Mouse (Mus musculus) forebrain, embryonic 15.5 days (tissue): ENCODE data around the gene Olfr263. TPM values are rescaled to one million over a fixed set of nuclear protein-coding genes. Genes with fewer than 3 reads are reported as not detected.

Experiments
- ATAC-seq: fragments of 200-750 bp; cut with Nextera tagmentation; replicated peaks from 2 replicates; pipeline ENCODE4 v1.8.0; 2017; ENCODE audit warnings: mild to moderate bottlenecking, moderate TSS enrichment, moderate library complexity
- H3K27ac ChIP-seq: fragments of 300-500 bp; sonication (generic); replicated peaks from 2 replicates; pipeline ENCODE4 v1.5.1; 2015; ENCODE audit warnings: mild to moderate bottlenecking, inconsistent platforms
- H3K27me3 ChIP-seq: fragments of 300-500 bp; sonication (generic); 2 replicates; pipeline ENCODE4 v1.6.1; 2015; ENCODE audit warnings: inconsistent platforms
- H3K36me3 ChIP-seq: fragments of 300-500 bp; sonication (generic); 2 replicates; pipeline ENCODE4 v1.6.1; 2015; ENCODE audit warnings: mild to moderate bottlenecking, inconsistent platforms
- H3K4me1 ChIP-seq: fragments of 300-500 bp; sonication (generic); 2 replicates; pipeline ENCODE4 v1.6.1; 2015; ENCODE audit warnings: inconsistent platforms
- H3K4me2 ChIP-seq: fragments of 300-500 bp; sonication (generic); replicated peaks from 2 replicates; pipeline ENCODE4 v1.6.1; 2015; ENCODE audit warnings: mild to moderate bottlenecking, inconsistent platforms
- H3K4me3 ChIP-seq: fragments of 300-500 bp; sonication (generic); 2 replicates; pipeline ENCODE4 v1.5.1; 2015; ENCODE audit warnings: mild to moderate bottlenecking, inconsistent platforms
- H3K9ac ChIP-seq: fragments of 300-500 bp; sonication (generic); replicated peaks from 2 replicates; pipeline ENCODE4 v1.6.1; 2015; ENCODE audit warnings: mild to moderate bottlenecking, inconsistent platforms
- H3K9me3 ChIP-seq: fragments of 300-500 bp; sonication (generic); 2 replicates; pipeline ENCODE4 v1.6.1; 2016; ENCODE audit warnings: inconsistent platforms
- WGBS: fragments of 180-500 bp; shearing (Covaris S2); methylation state at CpG from one replicate; pipeline ENCODE4 v1.1.7; 2015; ENCODE audit warnings: mixed read lengths; 5-methylcytosine and 5-hydroxymethylcytosine counted together
- polyA plus RNA-seq: library from polyadenylated mRNA; unstranded; fragments of >200 nt; fragmentation: Nextera tagmentation; extraction: Ambion mirVana; gene quantifications from 2 replicates; pipeline ENCODE4 v1.2.1, GENCODE M21; 2015

The Olfr263 gene
- polyA plus RNA-seq, 1 experiment from 2014 or later, result not detected

DNA sequence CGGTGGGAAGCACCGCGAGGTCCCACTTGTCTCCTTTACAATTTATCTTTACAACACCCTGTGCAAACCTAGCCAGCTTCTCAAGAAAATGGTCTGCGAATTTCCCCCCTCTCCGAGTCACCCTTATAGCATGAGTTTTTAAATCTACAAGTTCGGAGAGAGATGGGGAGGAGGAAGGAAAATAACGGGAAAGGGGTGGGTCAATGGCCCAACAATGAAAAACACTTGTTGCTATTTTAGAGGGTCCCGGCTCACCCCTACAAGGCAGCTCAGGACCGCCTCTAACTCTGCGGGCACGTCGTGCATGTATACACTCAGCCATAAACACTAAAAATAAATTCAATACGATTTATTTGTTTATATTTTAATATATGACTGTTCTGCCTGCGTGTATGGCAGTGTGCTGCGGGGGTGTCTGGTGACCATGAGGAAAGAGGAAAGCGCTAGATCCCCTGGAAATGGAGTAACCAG lies 30.6 kb downstream of the Olfr263 start:
- peak overlapping the region; percentile 95 for H3K4me2 ChIP-seq
- H3K4me3 ChIP-seq, result peak overlapping the region; percentile 82
- peak; percentile 31 for ATAC-seq
- 0% methylated on average over 16 of the region's 16 CpGs for WGBS
- H3K36me3 ChIP-seq, result no peaks in the 10 kb centered on the region
- H3K9ac ChIP-seq, result peak overlapping the region; percentile 61
- no peak overlapping the region for H3K27ac ChIP-seq
- H3K4me1 ChIP-seq, result peaks cover 19% of the 10 kb centered on the region
- H3K9me3 ChIP-seq, result no peaks in the 10 kb centered on the region
- H3K27me3 ChIP-seq, result no peaks in the 10 kb centered on the region

DNA sequence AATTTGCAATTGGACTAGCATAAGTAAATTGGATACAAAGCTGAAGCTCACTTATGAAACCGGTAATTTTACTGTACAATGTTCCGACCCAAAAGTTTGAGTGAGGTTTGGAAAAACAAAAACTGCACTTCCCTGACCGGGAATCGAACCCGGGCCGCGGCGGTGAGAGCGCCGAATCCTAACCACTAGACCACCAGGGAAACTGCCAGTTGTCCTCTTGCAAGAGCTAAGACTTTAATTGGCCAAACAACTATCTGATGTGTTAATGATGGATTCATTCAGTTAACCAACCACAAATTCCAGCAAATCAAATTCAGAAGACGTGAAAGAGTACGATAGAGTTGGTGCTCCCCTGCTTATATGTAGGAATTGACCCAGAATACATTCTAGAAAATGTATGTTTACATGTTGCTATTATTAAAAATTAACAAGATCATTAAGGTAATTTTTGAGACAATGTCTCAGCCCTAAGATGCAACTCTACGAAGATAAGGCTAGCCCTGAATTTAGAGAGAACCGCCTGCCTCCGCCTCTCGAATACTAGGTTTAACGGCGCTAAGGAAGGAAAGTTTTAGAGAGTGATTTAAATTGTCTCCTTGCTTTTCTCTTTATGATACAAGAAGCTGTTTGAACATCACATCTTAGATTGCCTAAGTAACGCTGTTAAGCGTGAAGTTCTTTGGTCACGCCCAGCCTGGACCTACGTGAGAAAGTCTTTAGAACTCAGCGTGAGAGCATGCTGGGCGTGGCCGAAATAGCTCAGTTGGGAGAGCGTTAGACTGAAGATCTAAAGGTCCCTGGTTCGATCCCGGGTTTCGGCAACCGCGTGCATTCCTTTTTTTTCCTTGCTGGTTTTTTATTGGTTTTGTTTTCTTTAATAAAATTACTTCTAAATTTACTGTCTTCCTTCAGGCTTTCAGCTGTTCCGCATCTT lies 31.5 kb downstream of the Olfr263 start:
- H3K4me2 ChIP-seq, result peak overlapping the region; percentile 95
- peaks cover 19% of the 10 kb centered on the region for H3K4me1 ChIP-seq
- H3K9me3 ChIP-seq, result no peaks in the 10 kb centered on the region
- ATAC-seq, result peak; percentile 89
- peak overlapping the region; percentile 61 for H3K9ac ChIP-seq
- H3K27ac ChIP-seq, result peak overlapping the region; percentile 45; the same call in 1 of the 2 replicates
- H3K4me3 ChIP-seq, result peak overlapping the region; percentile 82
- WGBS, result under 1% methylated on average over 32 of the region's 32 CpGs
- no peaks in the 10 kb centered on the region for H3K36me3 ChIP-seq
- H3K27me3 ChIP-seq, result no peaks in the 10 kb centered on the region

DNA sequence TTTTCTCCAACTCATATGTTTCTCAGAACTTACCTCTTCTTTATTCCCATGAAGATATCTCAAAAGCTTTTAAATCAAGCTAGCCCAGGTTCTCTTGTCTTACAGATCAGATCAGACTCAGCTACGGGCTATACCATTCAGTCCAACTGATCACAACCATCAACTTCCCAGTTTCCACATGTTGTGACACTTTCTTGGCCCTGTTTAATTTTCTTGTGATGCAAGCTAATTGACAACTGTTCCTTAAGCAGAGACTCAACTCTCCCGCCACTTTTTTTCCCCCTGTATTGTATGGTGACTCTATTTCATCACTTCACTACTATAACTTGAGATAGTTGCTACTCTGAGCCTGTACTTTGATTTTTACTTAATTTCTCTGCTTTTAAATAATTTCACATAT lies 32.2 kb downstream of the Olfr263 start:
- no peak overlapping the region for H3K9ac ChIP-seq
- H3K9me3 ChIP-seq, result no peaks in the 10 kb centered on the region
- no peaks in the 10 kb centered on the region for H3K36me3 ChIP-seq
- peak; percentile 49 for ATAC-seq
- H3K27me3 ChIP-seq, result no peaks in the 10 kb centered on the region
- peak overlapping the region; percentile 82 for H3K4me3 ChIP-seq
- WGBS, result 22% methylated on average over 2 of the region's 2 CpGs
- 0 out of 2 replicates have a peak overlapping the region, but pooled peaks have one; percentile 43 for H3K27ac ChIP-seq
- peak overlapping the region; percentile 95 for H3K4me2 ChIP-seq
- peaks cover 19% of the 10 kb centered on the region for H3K4me1 ChIP-seq

DNA sequence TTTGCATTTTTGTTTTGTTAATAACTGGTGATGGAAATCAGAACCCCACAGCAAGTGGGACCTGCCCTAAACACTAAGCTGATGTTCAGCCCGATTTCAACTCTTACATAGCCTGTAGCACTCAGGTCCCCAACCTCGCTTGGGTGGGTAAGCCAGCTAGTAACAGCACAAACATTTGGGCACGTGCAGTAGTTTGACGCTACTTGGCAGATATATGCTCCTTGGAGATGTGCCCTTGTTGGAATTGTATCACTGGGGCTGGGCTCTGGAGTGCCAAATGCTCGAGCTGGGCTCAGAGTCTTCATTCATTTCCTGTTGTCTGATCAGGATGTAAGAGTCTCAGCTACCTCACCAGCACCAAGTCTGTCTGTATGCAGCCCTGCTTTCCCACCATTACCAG lies 33.2 kb downstream of the Olfr263 start:
- Histone ChIP-seq H3K4me1 (peaks cover 20% of the 10 kb centered on the region), H3K36me3 (no peaks in the 10 kb centered on the region), H3K27ac (no peak overlapping the region), H3K4me2 (no peak overlapping the region), H3K9ac (no peak overlapping the region), H3K27me3 (no peaks in the 10 kb centered on the region), H3K9me3 (no peaks in the 10 kb centered on the region), H3K4me3 (no peak overlapping the region)
- no peak for ATAC-seq
- 45% methylated on average over 5 of the region's 5 CpGs for WGBS

DNA sequence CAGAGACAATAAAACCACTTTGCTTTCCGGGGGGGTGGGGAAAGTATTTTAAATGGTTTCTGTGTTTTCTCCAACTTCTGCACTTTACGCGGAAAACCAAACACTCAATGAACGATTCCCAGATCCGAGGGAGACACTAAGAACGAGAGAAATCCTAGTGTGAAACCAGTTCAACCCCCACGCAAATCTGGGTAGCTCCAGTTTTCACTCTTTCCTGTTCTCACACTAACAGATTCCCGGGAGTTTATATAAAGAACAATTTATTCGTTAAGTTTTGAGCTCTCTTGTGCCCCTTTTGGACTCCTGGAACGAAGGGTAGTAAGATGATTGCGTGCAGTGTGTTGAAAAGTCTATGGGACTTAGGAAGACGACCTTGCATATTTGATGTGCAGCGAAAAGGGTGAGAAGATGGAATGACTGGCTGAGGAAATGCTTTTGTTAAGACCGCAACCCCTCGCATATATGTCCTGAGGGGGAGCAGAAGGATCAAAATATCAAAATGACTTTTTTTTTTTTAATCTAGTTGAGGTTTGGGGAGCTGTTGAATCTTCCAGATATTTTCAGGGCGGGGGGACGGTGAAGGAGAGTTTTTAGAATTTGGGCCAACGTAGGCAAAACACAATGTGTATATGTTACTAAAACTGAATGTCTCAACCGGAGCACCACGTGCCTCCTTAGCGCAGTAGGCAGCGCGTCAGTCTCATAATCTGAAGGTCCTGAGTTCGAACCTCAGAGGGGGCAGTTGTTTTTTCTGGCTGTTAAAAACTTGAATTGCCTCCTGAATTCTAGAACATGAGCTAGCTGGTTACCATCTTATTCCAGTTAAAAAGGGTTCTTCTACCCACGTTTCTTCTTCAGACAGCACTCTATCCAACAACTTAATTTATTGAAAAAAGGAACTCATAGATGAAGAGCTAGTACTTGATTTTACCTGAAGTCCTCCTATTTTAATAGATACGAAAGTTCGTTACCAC lies 37.8 kb downstream of the Olfr263 start:
- peak; percentile 54 for ATAC-seq
- peaks cover 15% of the 10 kb centered on the region; the same call in 1 of the 2 replicates for H3K4me1 ChIP-seq
- peak overlapping the region; percentile 13 for H3K27ac ChIP-seq
- H3K9ac ChIP-seq, result peak overlapping the region; percentile 46
- no peaks in the 10 kb centered on the region for H3K36me3 ChIP-seq
- no peaks in the 10 kb centered on the region for H3K27me3 ChIP-seq
- H3K4me2 ChIP-seq, result peak overlapping the region; percentile 97
- WGBS, result under 1% methylated on average over 27 of the region's 27 CpGs
- peak overlapping the region; percentile 66 for H3K4me3 ChIP-seq
- H3K9me3 ChIP-seq, result no peaks in the 10 kb centered on the region

DNA sequence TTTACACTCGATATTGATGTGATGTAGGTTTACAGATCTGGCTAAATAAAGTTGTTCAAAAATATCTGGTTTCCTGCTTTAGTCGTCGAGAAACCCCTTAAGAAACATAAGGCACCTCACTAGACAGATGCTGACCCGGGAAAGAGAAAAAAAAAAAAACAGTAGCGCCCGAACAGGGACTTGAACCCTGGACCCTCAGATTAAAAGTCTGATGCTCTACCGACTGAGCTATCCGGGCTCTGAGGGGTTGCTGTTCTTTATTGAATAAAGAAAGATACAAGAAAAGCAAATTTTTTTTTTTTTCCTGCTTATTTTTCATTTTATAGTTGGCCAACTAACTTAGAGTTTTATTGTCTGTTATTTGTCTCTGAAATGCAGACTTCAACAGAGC lies 38.5 kb downstream of the Olfr263 start:
- no peaks in the 10 kb centered on the region for H3K27me3 ChIP-seq
- H3K4me2 ChIP-seq, result peak overlapping the region; percentile 97
- H3K9ac ChIP-seq, result peak overlapping the region; percentile 45
- H3K4me3 ChIP-seq, result peak overlapping the region; percentile 66
- H3K9me3 ChIP-seq, result no peaks in the 10 kb centered on the region
- no peak overlapping the region for H3K27ac ChIP-seq
- H3K4me1 ChIP-seq, result peaks cover 21% of the 10 kb centered on the region
- no peaks in the 10 kb centered on the region for H3K36me3 ChIP-seq
- peak; percentile 38; the same call in 1 of the 2 replicates for ATAC-seq
- WGBS, result under 1% methylated on average over 8 of the region's 8 CpGs

DNA sequence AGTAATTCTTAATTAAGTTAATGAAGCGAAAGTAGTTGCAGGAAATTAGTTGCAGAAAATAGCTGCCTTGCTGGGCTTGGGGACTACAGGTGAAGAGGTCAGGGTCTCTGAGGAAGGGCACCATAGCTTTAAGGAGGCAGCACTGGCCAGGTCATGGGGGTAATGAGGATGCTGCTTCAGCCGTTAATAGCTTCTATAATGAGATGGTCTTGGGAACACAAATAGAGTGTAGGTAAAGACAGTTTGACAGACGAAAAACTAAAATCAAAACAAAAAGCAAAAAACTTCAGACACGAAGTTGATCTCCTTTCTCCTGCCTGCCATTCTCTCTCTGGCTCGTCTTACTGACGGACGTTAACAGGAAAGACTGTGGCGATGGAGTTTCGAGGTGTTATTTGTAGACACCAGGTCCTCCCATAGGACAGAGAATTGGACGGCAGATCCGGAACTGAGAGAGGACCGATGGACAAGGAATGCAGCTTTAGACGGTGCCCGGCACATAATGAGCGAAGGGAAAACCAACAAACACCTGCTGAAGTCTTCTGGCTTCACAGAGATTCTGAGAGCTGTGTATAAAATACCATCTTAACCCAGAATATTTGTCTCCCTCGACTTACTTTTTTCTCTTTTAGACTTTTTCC lies 39.1 kb downstream of the Olfr263 start:
- Histone ChIP-seq H3K9me3 (no peaks in the 10 kb centered on the region), H3K4me3 (peak overlapping the region; percentile 66), H3K4me1 (peaks cover 26% of the 10 kb centered on the region), H3K27me3 (no peaks in the 10 kb centered on the region), H3K36me3 (no peaks in the 10 kb centered on the region), H3K27ac (peak overlapping the region; percentile 24), H3K9ac (peak overlapping the region; percentile 45), H3K4me2 (peak overlapping the region; percentile 97)
- ATAC-seq, result no peak
- WGBS, result under 1% methylated on average over 16 of the region's 16 CpGs

DNA sequence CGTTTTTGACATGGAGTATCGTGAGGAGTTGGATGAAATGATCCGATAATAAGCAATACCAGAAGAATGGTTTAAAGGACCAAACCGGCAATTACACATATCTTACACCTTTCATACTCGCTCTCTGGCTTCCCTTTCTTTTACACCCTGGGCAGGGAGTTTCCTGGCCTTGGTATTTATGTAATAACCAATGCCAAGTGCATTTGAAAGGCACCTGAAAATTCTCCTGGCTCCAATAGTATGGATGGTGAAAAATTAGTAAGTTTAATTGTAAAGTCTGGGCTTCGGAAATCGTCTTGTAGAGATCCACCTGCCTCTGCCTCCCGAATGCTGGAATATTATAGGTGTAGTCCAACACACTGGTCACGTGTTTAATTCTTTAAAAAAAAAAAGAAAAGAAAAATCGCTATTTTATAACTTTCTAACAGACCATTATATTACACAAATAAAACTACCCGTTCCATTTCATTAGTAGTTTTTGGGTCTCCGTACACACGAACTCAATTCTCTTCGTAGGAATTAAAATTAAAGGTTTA lies 39.8 kb downstream of the Olfr263 start:
- H3K27me3 ChIP-seq, result no peaks in the 10 kb centered on the region
- no peak for ATAC-seq
- H3K4me2 ChIP-seq, result peak overlapping the region; percentile 97
- H3K4me3 ChIP-seq, result peak overlapping the region; percentile 66
- H3K4me1 ChIP-seq, result peaks cover 27% of the 10 kb centered on the region
- peak overlapping the region; percentile 45 for H3K9ac ChIP-seq
- WGBS, result 4% methylated on average over 14 of the region's 14 CpGs
- H3K27ac ChIP-seq, result peak overlapping the region; percentile 24
- no peaks in the 10 kb centered on the region for H3K9me3 ChIP-seq
- no peaks in the 10 kb centered on the region for H3K36me3 ChIP-seq

DNA sequence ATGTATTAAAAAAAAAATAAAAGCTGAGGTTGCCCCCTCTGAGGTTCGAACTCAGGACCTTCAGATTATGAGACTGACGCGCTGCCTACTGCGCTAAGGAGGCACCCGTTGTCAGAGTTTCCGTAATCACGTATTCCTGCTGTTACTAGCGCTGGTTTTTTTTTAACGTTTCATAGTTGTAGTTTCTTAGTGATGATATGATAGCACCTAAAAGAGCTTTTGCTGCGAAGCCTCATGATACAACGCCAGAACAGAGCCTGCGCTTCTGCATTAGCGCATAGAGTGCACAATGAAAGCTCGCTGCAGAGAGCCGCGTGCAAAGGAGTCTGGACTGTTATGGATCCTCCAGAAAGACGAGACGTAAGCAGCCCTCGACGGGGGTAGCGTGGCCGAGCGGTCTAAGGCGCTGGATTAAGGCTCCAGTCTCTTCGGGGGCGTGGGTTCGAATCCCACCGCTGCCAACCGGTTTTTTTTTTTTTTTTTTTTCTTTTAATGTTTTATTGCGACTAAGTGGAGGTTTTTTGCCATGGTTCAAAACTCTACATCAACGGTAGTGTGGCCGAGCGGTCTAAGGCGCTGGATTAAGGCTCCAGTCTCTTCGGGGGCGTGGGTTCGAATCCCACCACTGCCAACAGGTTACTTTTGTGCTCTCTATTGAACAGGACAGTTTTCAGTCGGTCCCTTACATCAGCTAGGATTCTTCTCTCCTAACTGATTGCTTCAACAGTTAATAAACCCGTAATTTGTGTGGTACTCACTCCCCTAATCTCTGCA lies 40.4 kb downstream of the Olfr263 start:
- under 1% methylated on average over 39 of the region's 39 CpGs for WGBS
- ATAC-seq, result peak; percentile 87
- peaks cover 27% of the 10 kb centered on the region for H3K4me1 ChIP-seq
- peak overlapping the region; percentile 80 for H3K27ac ChIP-seq
- no peaks in the 10 kb centered on the region for H3K9me3 ChIP-seq
- H3K9ac ChIP-seq, result peak overlapping the region; percentile 49
- H3K4me2 ChIP-seq, result peak overlapping the region; percentile 97
- H3K27me3 ChIP-seq, result no peaks in the 10 kb centered on the region
- H3K4me3 ChIP-seq, result peak overlapping the region; percentile 66
- H3K36me3 ChIP-seq, result no peaks in the 10 kb centered on the region

DNA sequence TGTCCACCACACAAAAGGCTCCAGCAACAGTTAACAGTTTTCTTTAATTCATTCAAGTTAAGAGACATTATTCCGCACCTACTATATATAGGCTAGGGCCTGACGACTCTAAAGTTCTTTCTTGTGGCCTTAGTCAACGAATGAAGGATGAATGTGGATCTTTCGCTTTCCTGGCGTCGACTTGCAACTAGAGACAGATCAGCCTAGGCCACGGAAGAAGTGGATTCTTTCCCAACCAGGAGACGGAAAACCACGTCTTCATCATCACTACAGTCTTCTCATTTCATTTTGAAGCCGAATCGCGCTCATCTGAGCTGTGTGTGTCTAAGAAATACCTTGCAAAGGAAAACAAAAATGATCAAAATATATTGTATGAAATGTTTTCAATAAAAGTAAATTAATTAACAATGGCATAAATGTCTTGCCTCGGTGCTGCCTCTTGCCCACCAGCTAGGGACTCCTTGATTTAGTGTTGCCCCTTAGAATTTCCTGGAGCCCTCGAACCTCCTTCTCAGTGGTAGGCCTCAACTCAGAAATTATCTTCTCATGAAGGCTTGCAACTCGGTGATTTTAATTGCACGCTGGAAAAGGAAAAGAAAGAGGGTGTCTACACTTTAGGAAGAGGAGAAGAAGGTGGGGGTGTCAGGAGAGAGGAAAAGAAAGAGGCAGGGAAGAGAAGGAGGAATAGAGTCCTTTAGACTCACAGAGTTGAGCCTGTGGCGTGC lies 41.2 kb downstream of the Olfr263 start:
- Histone ChIP-seq H3K4me3 (peak overlapping the region; percentile 66), H3K27ac (no peak overlapping the region), H3K27me3 (no peaks in the 10 kb centered on the region), H3K4me2 (peak overlapping the region; percentile 97), H3K9me3 (no peaks in the 10 kb centered on the region), H3K36me3 (no peaks in the 10 kb centered on the region), H3K9ac (no peak overlapping the region), H3K4me1 (peaks cover 27% of the 10 kb centered on the region)
- ATAC-seq, result no peak
- WGBS, result 40% methylated on average over 17 of the region's 17 CpGs
